Mouse (Mus musculus) C2C12 (cell line): ENCODE data around the gene Olfr507.

Source experiments
- CTCF ChIP-seq: IDR thresholded peaks from one replicate; pipeline ENCODE4 v1.5.1; 2011; ENCODE audit not compliant: control insufficient read depth, insufficient read depth, insufficient read length
- FOSL1 ChIP-seq: IDR thresholded peaks from one replicate; pipeline ENCODE4 v1.8.0; 2011; ENCODE audit warnings: mild to moderate bottlenecking, low read length; ENCODE audit not compliant: poor library complexity, insufficient read depth, severe bottlenecking
- MAX ChIP-seq: IDR thresholded peaks from one replicate; pipeline ENCODE4 v1.6.1; 2011; ENCODE audit warnings: mild to moderate bottlenecking, control low read depth

GRCm38 (mm10) chr7:108629694-108630093 lies 8.1 kb downstream of the Olfr507 start, which contains the start of gene Olfr508:
- TF ChIP-seq CTCF = no peak
- no peak for TF ChIP-seq MAX
- no peak for TF ChIP-seq FOSL1
